Mouse (Mus musculus) CD8-positive naive resting alpha-beta T cell, adult 2 months (primary cell): ENCODE results near the gene Ifi47.
"Not testable (repeated sequence)": the region's sequence is repeated elsewhere in the genome, so short reads cannot be mapped to it uniquely, and the experiment has no call there.

Source experiments
- DNase-seq, 2 experiments: peaks; one replicate each; pipeline ENCODE4 v3.0.0; 2022; ENCODE audit warnings: low read depth in 2 of 2, low spot score in 2 of 2

Ifi47 gene

GRCm38 (mm10) chr11:49076001-49076757, at the start of gene Ifi47:
Ifi47 (plus strand) TSS chr11:49076587.
- not testable (repeated sequence) for DNase-seq

DNA sequence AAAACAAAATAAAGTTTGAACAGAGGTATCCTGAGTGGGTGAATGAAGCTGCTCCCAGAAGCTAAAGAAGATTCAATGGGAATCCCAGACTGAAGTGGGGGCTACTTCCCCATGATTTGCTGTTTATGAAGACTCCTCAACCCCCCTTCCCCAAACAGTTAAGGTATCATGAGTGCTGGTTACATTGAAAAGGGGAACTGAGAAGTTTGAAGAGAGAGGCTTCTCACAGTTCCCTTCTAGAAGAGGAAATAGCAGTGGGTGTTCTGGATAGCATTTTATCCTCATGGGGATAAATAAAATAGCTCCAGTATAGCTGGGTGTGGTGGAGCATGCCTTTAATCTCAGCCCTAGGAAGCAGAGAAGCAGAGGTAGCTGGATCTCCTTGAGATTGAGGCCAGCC, 26.3 kb upstream of the Ifi47 start:
- DNase-seq: not testable (repeated sequence)

DNA sequence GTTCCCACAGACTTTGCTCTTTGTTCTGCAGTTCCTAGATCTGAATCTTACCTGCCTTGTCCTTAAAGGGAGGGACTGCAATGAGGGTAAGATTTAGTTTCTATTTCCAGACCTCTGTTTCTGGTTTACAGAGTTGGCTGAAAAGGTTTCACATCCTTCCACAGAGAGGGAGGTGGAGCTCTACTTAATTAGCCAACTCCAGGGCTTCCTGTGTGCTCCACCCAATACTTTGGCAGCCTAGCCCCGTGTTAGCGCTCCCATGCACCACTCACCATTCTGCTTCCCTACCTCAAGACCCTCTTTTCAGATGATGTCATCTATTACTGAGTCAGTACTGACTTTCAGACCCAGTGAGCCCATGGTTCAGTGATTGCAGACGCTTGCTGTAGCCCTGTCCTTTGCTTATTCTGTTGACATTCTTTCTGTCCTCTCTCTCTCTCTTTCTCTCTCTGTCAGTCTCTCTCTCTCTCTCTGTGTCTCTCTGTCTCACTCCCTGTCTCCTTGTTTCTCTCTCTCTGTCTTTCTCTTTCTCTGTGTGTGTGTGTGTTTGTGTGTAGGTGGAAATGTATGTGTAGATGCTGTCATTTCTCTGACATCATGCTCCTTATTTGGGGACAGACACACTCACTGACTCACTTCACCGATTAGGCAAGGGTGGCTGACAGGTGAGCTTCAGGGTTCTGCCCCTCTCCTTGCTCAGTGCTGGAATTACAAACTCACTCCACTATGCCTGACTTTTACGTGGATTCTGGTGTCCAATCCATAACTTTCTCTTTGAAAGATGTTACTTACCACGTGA, 25.1 kb upstream of the Ifi47 start, which contains the start of gene 9930111J21Rik2:
Gene 9930111J21Rik2 (minus strand): TSS at position 150 of the 799 bp plus-strand sequence.
- DNase-seq: not testable (repeated sequence)

DNA sequence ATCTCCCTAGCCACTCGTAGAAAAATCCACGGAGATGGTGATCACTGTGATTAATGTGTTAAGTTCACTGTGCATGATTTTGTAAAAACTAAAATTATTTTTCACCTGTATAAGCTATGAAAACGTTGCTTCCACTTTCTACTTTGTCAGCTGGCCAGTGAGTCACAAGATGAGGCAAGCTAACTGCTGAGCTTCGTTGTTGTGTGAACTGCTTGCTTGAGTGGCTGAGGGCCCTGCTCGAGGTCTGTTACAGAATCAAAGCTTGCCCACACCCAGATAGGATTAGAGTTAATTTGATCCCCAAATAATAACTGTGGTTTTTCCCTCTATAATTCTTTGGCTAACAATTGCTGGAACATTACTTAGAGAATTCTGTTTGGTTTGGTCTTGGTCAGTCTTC, 24.5 kb upstream of the Ifi47 start:
- DNase-seq: not testable (repeated sequence)

DNA sequence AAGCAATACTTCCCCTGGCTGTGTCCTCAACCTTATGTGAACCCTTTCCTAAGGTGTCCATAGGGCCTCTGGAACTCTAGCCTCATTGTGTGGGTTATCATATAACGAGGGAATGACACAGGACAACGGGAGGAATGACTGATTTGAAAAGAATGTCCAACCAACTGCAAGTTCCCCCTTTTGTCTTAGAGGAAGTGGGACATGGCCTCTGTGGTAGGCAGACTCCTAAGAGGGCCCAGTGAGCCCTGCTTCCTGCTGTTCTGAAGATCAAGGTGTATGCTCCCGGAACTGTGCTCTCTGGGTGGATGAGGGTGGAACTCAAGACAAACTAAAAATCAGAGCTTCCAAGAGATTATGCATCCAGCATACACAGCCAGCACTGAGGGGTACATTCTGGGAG, 16.3 kb upstream of the Ifi47 start:
- DNase-seq: not testable (repeated sequence)

DNA sequence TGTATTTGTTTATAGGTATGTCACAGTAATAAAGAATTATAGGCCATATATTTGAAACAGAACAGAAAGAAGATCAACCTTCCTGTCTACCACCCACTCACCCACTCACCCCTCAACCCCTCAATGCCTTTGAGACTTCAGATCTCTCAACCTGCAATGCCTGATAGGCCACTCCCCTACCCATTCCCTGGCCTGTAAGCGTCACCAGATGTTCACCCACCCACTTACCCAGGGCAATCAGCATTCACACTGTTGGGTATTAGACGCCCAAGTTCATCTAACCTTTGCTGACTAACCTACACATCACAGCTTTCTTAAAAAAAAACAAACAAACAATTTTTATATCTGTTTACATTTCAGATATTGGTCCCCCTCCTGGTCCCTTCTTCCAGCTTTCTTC, 14.5 kb upstream of the Ifi47 start:
- DNase-seq: peak in 1 of 2 experiments; percentile 18

- peak; percentile 47 to 58 for DNase-seq
These were observed 12.5 kb upstream of the Ifi47 start, which contains the start of gene Tgtp2 for GRCm38 (mm10) chr11:49063713-49064469. Tgtp2 (minus strand) TSS chr11:49064206.

- DNase-seq: no peak
These were observed 8.0 kb upstream of the Ifi47 start for GRCm38 (mm10) chr11:49068358-49068757.

GRCm38 (mm10) chr11:49077012-49077411, 625 bp downstream of the Ifi47 start:
- no peak for DNase-seq

GRCm38 (mm10) chr11:49078719-49079118, 2.3 kb downstream of the Ifi47 start:
- no peak for DNase-seq

GRCm38 (mm10) chr11:49080636-49081035, 4.2 kb downstream of the Ifi47 start:
- no peak for DNase-seq

DNA sequence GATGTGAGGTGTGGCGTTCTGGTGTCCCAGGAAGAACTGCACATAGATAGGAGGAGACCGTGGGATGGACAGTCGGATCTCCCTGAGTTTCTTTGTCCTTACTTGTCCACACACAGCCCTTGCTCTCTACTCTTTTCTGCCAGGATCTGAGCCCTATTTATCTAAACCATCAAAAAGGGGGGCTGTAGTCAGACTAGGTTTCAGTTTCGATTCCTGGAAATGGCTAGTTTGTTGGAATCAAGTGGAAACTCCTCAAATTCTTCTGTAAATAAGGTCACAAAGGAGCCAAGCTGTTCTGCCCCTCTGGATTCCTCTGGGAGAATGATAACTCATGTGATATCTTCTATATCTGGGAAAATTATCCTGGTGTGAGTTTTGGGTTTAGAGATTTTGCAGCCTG, 5.0 kb downstream of the Ifi47 start:
- no peak for DNase-seq

DNA sequence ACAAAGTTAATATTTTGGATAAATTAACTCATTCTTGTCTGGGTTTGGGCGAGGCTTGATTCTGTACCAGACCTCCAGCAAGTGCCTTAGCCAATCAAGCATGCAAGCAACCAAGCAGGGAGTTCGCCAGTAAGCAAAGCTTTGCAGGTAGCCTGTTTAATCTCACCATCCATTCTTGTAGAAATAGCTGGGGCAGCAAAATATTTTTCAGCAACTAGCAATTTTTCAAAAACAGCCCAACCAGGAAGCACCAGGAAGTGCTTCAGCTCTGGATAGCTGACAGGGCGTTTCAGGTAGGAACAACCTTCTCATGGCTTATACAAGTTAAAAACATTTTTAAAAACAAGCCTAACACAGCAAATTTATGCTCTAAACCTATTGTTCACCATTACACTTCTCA, 5.5 kb downstream of the Ifi47 start:
- no peak for DNase-seq

GRCm38 (mm10) chr11:49083146-49083545, 6.8 kb downstream of the Ifi47 start:
- DNase-seq: peak in 1 of 2 experiments; percentile 43

DNA sequence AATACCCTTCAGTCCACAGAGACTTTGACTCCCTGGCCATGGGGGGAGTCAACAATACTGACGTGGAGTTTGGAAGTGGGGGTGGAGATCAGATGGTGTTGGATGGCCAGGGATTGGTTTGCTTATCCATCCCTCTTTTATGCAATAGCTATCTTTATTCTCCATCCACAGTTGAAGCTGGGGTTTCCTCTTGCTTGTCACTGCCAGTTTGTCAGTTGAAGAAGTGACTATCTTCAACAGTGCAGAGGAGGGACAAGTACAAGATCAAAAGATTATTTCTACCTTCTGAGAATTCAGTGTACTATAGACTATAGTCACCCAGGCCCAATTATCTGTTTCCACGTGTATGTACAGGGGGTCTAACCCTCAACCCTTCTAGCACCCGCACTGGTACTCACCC, 7.4 kb downstream of the Ifi47 start:
- no peak for DNase-seq

DNA sequence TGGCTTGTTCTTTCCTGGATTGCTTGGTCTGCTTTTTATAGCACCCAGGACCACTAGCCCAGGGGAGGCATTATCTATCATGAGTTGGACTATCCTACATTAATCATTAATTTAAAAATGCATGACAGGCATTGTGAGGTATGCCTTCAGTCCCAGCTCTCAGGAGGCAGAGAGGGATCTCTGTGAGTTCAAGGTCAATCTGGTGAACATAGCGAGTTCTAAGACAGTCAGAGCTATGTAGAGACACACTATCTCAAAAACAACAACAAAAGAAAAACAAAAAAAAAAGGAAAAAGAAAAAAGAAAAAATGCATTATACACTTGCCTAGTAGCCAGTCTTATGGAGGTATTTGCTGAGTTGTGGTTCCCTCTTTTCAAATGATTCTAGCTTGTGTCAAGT, 8.0 kb downstream of the Ifi47 start:
- no peak for DNase-seq

DNA sequence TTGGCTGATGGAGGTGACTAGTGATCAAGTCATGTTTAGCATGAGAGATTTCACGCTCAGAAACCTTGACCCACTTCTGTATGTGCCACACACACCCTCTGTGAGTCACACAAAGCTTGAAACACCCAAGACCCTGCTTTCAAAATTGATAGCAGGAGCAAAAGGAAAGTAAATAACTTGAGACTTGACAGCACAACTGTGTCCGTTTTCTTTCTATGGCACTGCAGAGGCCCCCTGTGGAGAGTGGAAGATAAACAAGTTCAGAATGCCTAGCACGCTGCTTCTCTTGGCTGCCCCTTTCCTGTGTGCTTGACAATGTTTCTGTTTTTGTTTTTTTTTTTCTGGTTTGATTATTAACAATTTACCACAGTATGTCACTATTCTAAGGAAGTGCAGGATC, 8.5 kb downstream of the Ifi47 start:
- peak; percentile 57 to 64 for DNase-seq

DNA sequence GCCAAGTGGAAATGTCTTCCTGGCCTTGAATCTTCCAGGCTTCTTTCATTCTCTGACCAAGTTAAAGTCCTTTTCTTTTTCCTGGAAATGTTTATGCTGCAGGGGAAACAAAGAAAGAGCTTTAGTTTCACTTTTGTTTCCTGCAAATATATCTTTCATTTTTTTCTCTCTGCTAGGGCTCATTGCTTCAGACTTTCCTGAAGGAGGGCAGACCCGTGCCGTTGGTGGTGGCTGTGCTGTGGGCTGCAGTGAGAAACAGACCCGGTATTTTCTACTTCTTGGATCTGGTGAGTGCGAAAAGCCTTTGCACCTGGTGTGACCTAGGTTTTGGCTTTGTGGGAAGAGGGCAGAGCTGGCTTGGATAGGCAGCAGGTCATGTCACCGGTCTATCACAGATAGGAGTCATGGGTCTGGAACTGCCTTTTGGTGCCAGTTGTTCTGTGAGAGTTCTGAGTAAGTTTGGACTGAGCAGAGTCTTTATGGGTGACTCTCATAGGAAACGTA, 10.5 kb downstream of the Ifi47 start:
- DNase-seq: peak in 1 of 2 experiments; percentile 17

DNA sequence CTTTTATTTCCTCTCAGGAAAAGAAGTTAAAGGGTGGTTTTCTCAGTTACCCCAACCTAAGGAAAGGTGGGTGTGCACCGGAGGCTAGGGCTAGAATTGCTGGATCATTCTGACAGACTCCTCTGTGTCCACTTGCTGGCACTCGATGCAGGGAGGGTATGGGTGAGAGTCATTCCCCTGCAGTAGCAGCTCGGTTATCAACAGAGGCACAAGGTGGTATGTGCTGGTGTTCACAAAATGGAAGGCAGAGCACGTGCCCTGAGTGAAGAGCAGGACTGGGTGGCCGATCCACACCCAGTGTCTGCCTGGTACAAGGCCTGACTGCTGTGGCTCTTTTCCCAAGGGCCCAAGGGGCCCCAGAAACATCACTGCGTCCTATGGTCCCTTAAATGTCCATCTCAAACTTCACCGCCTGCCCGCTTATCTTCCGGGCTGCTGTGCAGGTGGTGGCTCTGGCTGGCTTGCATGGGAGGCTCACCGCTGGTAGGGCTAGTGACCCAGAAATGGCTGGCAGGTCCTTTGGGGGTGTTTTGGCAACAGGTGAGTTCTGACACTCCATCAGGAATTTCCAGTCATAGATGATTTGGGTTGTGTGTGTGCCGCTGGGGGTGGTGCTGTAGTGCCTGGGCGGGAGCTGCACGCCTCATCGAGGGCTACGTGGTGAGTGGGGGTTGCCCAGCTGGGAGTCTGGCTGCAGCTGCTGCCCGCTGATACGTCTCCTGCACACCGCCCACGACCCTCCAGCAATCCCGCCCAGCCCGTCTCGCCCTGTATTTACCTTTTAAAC, 11.6 kb downstream of the Ifi47 start:
- peak in 1 of 2 experiments; percentile 18 for DNase-seq

GRCm38 (mm10) chr11:49088990-49089652, 12.7 kb downstream of the Ifi47 start:
- DNase-seq: no peak
